Mouse (Mus musculus) lung, postnatal 0 days (tissue): Measurements from ENCODE around the gene Spi1.

Source experiments
- CTCF ChIP-seq: IDR thresholded peaks from 2 replicates; pipeline ENCODE4 v1.5.1; 2016; ENCODE audit warnings: antibody characterized with exemption, mild to moderate bottlenecking
- EP300 ChIP-seq: IDR thresholded peaks from 2 replicates; pipeline ENCODE4 v1.6.1; 2016; ENCODE audit warnings: antibody characterized with exemption, mild to moderate bottlenecking, control low read depth

DNA sequence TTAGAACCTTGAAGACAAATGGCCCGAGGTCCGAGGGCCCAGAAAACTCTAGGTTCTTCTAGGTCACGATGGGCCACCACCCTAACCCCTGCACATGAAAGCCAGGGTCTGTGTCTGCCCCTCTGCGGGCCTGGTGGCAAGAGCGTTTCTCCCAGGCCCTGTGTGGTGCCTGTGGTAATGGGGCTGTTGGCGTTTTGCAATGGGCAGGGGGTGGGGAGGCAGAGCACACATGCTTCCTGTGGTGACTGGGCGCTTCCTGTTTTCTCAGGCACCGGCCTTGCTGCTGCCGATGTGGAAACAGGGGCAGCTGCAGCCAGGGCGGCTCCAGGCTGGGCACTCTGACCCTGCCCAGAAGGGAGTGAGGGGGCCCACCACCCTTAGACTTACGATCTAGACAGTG lies 654 bp downstream of the Spi1 start:
- TF ChIP-seq EP300 (0 out of 2 replicates have a peak, but pooled peaks have one; percentile 16), CTCF (no peak)
